11 mouse cellular contexts compared by ENCODE assay signal in genomic region chr17:66686701-66687489, GRCm38 (mm10).
DNase-seq lines count a peak whose midpoint lies in the region; ATAC-seq and TF ChIP-seq lines count a peak whose summit lies in the region.
"Had no signal": no experiment of that assay in that cellular context is flagged by ENCODE, and none has a peak within 500 bp of the region (broad histone marks: within the 10 kb centered on the region; RNA-seq: fewer than 3 reads in every experiment).

No protein-coding gene starts in this region.

- no peak overlapping the region for H3K4me3 ChIP-seq in heart, embryonic 10.5 days
- no peak overlapping the region for H3K4me3 ChIP-seq in forebrain, postnatal 0 days (ENCODE audit: low read depth, low read length)
- no peak overlapping the region for H3K4me3 ChIP-seq in midbrain, embryonic 14.5 days (replicated peaks; ENCODE audit: low read depth, low read length)
- no peak overlapping the region for H3K4me3 ChIP-seq in kidney, embryonic 16.5 days (ENCODE audit: low read length)

- TF ChIP-seq CTCF in forebrain, postnatal 0 days (IDR thresholded peaks at IDR 0.05; ENCODE audit: low read depth) = no peak

- H3K27me3 ChIP-seq in heart, embryonic 10.5 days (ENCODE audit: insufficient read depth, poor library complexity, severe bottlenecking) = no peaks in the 10 kb centered on the region
- H3K27me3 ChIP-seq in forebrain, postnatal 0 days (ENCODE audit: insufficient read depth, low read length) = no peaks in the 10 kb centered on the region
- H3K27me3 ChIP-seq in midbrain, embryonic 14.5 days (ENCODE audit: control insufficient read depth, insufficient read depth, low read length) = no peaks in the 10 kb centered on the region
- H3K27me3 ChIP-seq in kidney, embryonic 16.5 days (ENCODE audit: insufficient read depth, low read length) = no peaks in the 10 kb centered on the region

- H3K9ac ChIP-seq in forebrain, postnatal 0 days = no peak overlapping the region
- H3K9ac ChIP-seq in midbrain, embryonic 14.5 days (replicated peaks; ENCODE audit: low read length) = no peak overlapping the region
- H3K9ac ChIP-seq in kidney, embryonic 16.5 days (replicated peaks; ENCODE audit: low read length) = no peak overlapping the region

- H3K36me3 ChIP-seq in heart, embryonic 10.5 days = no peaks in the 10 kb centered on the region
- no peaks in the 10 kb centered on the region for H3K36me3 ChIP-seq in forebrain, postnatal 0 days (ENCODE audit: insufficient read depth)
- H3K36me3 ChIP-seq in midbrain, embryonic 14.5 days (ENCODE audit: control insufficient read depth, insufficient read depth, low read length) = 0 out of 2 replicates have a peak, but pooled peaks cover 3% of the 10 kb centered on the region
- peaks cover 17% of the 10 kb centered on the region; the same call in 1 of the 2 replicates for H3K36me3 ChIP-seq in kidney, embryonic 16.5 days (ENCODE audit: insufficient read depth, low read length)

- H3K27ac ChIP-seq in heart, embryonic 10.5 days = no peak overlapping the region
- peak overlapping the region; percentile 47 for H3K27ac ChIP-seq in forebrain, postnatal 0 days (ENCODE audit: low read depth, low read length)
- peak overlapping the region; percentile 68 for H3K27ac ChIP-seq in midbrain, embryonic 14.5 days (replicated peaks; ENCODE audit: low read depth, low read length)
- no peak overlapping the region for H3K27ac ChIP-seq in kidney, embryonic 16.5 days (ENCODE audit: low read length)

- peak; percentile 83 for ATAC-seq in forebrain, postnatal 0 days
- peak; percentile 53 for ATAC-seq in midbrain, embryonic 14.5 days (ENCODE audit: low FRiP score, low TSS enrichment)
- ATAC-seq in kidney, embryonic 16.5 days (ENCODE audit: low FRiP score, low TSS enrichment) = no peak
- no peak for ATAC-seq in megakaryocyte-erythroid progenitor cell, adult 5-6 weeks (replicated peaks; ENCODE audit: low FRiP score, low TSS enrichment, poor library complexity, severe bottlenecking)

- 86% methylated on average over 25 of the region's 25 CpGs for WGBS in heart, embryonic 10.5 days
- WGBS in forebrain, postnatal 0 days = 20% methylated on average over 25 of the region's 25 CpGs
- WGBS in midbrain, embryonic 14.5 days = 45% methylated on average over 25 of the region's 25 CpGs
- 83% methylated on average over 25 of the region's 25 CpGs for WGBS in kidney, embryonic 16.5 days

- H3K4me1 ChIP-seq in heart, embryonic 10.5 days = peaks cover 6% of the 10 kb centered on the region
- peaks cover 4% of the 10 kb centered on the region; the same call in 1 of the 2 replicates for H3K4me1 ChIP-seq in forebrain, postnatal 0 days (ENCODE audit: insufficient read depth)
- peaks cover 10% of the 10 kb centered on the region; the same call in 1 of the 2 replicates for H3K4me1 ChIP-seq in midbrain, embryonic 14.5 days (ENCODE audit: control insufficient read depth, insufficient read depth, low read length)
- no peaks in the 10 kb centered on the region for H3K4me1 ChIP-seq in kidney, embryonic 16.5 days (ENCODE audit: insufficient read depth, low read length)

- DNase-seq in heart, adult 11 months = peak; percentile 84
- DNase-seq in heart, embryonic 10.5 days (ENCODE audit: low spot score) = no peak
- DNase-seq in cerebellum, adult 11-12 months = peak; percentile 29
- DNase-seq in forebrain, postnatal 0 days = peak; percentile 75
- DNase-seq in midbrain, embryonic 14.5 days = peak; percentile 73
- DNase-seq in gastrocnemius, postnatal 25 days = no peak
- DNase-seq: adrenal gland, postnatal 10 days; B cell, adult 2 months; heart, adult 18-20 months had no signal

- H3K9me3 ChIP-seq in heart, embryonic 10.5 days = no peaks in the 10 kb centered on the region
- H3K9me3 ChIP-seq in forebrain, postnatal 0 days (ENCODE audit: low read length) = no peaks in the 10 kb centered on the region
- H3K9me3 ChIP-seq in midbrain, embryonic 14.5 days (ENCODE audit: control insufficient read depth, low read length) = no peaks in the 10 kb centered on the region
- no peaks in the 10 kb centered on the region for H3K9me3 ChIP-seq in kidney, embryonic 16.5 days (ENCODE audit: low read length)

- H3K4me2 ChIP-seq in forebrain, postnatal 0 days (ENCODE audit: low read depth) = peak overlapping the region; percentile 18; the same call in 1 of the 2 replicates
- H3K4me2 ChIP-seq in midbrain, embryonic 14.5 days (ENCODE audit: low read length) = no peak overlapping the region
- H3K4me2 ChIP-seq in kidney, embryonic 16.5 days (replicated peaks; ENCODE audit: low read depth, low read length) = no peak overlapping the region

Comparison
In these comparisons a context has a peak if more than half of its experiments do, and no peak if none do; other contexts are left out.
1. DNase-seq: peak in heart, adult 11 months (single experiment), cerebellum, adult 11-12 months (single experiment), forebrain, postnatal 0 days (single experiment) and midbrain, embryonic 14.5 days (single experiment); none in heart, embryonic 10.5 days (single experiment) and gastrocnemius, postnatal 25 days (single experiment).
2. H3K27ac ChIP-seq: peak in forebrain, postnatal 0 days (single experiment) and midbrain, embryonic 14.5 days (single experiment); none in heart, embryonic 10.5 days (single experiment) and kidney, embryonic 16.5 days (single experiment).
3. ATAC-seq: peak in forebrain, postnatal 0 days (single experiment) and midbrain, embryonic 14.5 days (single experiment); none in kidney, embryonic 16.5 days (single experiment) and megakaryocyte-erythroid progenitor cell, adult 5-6 weeks (single experiment).